Mouse (Mus musculus) embryo, embryonic 11.5 days (tissue): ENCODE results near the gene Lep.

Source experiments
- DNase-seq: peaks from one replicate; pipeline ENCODE4 v3.0.0-alpha.2; 2012; ENCODE audit warnings: low read depth, low spot score

Lep gene

DNA sequence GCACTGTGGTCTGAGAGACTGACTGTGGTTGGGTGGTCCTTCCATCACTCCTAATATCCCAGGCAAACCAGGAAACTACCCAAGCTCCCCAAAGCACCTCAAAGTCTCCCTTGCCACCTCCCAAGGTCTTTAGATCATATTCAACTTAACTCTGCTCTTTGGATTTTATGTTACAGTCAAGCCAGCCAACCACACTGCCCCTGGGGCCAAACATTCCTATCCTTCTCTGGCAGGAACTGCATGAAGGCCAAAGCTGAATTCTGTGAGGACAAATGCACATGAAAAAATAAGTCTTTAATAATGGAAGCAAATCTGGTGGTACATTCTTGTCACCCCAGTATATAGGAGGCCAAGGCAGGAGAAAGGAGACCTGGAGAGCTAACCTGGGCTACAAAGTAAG, 16.0 kb upstream of the Lep start:
- no peak for DNase-seq

DNA sequence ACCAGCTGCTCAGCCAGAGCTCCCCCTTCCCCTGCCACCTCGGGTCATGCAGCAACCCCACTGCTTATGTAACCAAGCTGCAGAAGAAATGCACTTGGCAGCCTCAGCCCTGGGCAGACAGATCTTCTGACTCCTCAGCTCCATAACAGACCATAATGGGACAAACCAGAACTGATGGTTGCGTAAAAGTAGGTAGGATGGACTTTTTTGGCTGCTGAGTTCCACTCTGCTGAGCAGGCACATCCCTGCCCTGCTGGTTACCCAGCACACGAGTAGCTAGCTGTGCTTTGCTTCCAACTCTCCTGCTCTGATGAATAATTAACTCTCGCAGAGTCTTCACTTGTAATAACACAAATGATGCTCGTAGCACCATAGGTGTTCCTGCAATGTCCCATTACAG, 10.1 kb upstream of the Lep start:
- no peak for DNase-seq

DNA sequence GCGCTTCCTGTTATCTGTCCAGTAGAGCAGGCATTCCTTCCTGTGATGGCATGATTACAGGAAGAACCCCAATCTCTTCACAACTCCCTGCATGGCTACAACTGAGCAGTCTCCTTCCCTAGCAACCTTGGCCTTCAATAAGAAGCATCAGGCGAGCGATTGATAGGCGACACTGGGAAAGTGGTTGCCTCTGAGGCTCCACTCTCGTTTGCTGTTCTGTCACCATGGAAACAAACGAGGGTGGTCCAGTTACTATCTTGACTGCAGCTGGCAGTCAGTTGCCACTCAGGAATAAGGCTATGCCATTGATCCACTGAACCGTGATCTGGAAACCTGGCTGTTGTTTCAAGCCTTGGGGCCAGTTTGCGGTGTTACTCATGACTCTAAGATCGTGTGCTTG, 7.8 kb upstream of the Lep start:
- DNase-seq, result no peak

DNA sequence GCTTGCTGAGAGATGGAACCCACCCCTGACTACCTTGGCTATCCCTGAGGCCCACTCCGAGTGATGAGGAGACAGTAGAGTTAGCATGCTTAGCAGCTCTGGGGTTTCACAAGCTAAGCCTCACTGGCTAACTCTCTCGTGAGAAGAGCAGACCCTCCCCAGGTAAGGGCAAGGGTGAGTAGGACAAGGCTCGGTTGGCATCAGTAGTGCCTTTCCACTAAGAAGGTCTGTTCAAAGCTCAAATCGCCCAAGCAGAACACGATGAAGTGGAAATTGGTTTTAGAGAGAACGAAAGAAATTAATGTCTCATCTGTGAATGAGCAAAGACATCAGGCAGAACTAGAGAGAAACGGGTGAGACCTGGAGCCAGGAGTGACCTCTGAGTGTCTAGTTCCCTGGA, 6.8 kb upstream of the Lep start:
- no peak for DNase-seq

DNA sequence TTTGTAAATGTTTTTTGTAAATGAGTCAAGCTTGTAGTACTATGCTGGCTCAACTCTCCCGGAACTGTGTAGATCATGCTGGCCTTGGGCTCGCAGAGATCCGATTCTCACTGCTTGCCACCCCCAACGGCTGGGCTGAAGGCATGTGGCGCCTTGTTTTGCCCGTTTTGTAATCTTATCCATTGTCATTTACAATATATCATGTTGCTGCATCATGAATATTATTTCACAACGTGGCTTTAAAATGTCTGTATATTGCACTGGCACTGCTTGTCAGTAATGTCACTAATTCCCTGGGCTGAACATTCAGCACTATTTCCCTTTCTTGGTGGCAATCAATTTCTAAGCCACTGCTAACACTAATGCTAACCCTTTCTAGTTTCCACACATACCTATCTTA, 3.6 kb upstream of the Lep start:
- DNase-seq, result no peak

DNA sequence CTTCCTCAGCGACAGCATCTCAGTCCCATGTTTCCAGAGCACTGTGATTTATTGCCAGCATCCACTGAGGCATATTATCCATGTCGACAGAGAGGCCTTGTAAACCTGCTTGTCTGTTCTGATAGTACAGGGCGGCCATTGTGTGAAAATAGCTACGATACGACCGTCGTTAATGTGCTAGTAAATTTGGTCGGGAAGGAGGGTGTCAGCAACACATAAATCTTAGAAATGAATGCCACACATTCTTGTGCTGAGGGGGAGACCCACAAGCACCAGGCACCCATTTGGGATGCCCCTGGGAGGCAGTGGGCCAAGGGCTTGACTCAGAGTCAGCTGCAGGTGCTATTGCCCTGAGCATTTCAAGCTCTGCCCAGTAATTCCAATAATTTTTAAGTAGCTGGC, 6.4 kb downstream of the Lep start:
- peak; percentile 42 for DNase-seq

DNA sequence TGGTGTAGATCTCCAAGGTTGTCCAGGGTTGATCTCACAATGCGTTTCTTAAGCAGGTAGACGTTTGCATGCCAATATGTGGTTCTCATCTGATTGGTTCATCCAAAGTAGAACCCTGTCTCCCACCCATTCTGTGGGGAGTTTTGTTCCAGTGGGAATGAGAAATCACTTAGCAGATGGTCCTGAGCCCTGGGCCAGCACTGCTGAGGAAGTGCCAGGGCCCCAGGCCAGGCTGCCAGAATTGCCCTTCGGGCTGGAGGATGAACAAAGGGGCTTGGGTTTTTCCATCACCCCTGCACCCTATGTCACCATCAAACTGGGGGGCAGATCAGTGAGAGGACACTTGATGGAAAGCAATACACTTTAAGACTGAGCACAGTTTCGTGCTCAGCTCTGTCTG, 12.2 kb downstream of the Lep start:
- DNase-seq, result no peak

DNA sequence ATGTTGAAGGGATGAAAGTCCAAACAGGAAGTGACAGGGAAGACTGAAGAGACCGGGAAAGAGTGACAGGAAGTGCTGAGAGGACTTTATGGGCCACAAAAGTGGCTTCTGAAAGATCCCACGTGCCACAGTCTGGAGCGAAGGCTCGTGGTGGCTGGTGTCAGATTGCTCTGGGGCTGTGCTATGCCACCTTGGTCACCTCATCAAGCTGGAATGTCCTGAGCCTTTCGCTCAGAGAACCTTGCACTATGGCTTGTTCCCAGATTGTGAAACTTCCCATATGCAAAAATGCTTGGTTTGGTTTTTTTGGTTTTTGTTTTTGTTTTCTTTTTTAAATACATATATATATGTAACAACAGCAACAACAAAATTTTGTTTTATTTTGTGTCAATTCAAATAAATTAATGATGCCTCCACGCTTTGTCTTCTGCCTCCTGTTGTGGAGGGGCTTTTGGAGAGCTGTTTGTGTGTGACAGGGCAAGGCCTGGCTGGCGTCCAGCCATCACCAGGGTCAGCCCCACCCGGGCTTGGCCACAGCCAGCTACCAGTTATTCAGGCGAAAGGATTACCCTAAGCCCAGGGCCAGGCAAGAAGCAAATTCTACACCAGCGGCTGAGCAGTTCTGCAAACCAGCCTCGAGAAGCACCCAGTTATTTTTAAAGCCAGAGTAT, 13.6 kb downstream of the Lep start:
- DNase-seq, result no peak

DNA sequence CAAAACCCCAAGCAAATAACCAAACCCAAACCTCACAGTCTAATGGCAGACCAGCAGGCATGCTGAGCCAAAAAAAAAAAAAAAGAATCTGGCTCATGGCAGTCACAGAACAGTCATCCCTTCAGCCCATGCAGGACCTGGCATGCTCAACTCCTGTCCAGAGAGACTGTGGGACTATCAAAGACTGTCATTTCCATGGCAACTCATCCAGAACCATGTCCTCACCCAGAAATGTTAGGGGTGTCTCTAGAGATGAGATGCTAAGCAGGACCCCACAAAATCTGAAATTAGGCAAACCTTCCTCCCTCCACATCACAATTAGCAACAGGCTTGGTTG, 14.1 kb downstream of the Lep start:
- DNase-seq, result no peak

DNA sequence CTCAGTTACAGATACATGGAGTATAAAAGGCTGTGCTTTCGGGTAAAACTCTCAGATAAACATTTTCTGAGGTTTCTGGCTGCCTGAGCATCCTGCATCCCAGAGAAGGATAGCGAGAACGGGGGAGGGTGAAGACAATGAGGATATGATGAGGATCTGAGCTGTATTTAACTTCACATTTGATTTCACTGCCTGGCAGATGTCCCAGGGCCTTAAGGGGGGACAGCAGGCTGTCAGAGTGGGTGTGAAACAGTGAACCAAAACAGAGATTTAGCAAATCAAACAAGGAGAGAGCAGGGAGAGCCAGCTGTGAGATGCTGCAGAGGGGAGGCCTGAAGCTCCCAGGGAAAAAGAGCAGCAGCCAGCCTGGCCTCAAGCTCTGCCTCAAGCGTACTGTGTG, 19.3 kb downstream of the Lep start:
- no peak for DNase-seq

DNA sequence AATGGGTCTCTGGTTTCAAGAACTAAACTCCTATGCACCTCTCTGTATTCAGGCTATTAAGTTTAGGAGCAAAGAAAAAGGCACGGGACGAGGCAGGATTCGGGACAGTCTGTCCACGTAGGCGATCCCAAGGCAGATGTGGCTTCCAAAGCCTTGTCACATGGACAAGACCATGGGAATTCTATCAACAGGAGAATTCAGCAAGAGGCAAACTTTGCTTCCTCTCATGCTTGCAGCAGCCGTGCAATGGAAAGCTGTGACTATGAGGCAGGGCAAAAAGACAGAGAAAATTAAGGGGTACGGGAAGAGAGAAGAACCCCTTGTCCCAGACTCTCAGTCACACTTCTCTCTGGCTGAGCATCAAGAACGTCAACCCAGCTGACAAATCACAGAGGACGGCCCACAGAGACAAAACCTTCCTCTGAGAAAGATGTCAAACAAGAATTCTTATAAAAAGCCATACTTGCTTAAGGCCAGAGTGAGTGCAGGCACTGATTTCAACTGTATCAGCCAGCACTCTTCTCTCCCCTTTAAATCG, 21.9 kb downstream of the Lep start:
- DNase-seq, result no peak

DNA sequence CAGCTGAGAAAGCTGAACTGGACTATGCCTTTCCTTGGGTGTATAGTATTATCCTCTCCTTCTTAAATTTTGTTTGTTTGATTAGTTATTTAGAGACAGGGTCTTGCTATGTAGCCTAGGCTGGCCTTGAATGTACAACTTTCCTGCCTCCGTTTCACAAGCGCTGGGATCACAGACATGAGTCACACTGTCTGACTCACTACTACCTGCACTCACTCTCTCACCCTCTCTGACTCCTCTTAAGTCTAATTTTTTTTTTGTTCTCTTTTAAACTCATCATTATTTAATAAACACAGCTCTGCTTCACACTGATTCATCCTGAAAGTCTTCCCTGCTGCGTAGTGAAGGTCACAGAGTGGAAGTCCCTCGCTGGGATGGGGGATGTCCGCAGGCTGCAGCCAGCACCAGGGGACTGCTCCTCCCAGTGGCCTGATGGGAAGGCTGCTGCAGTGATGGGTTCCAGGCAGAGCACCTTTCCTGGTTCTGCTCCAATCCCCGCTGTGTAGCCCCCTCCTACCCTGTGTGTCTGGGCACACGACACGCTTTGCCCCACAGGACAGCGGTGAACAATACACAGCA, 22.8 kb downstream of the Lep start:
- no peak for DNase-seq

DNA sequence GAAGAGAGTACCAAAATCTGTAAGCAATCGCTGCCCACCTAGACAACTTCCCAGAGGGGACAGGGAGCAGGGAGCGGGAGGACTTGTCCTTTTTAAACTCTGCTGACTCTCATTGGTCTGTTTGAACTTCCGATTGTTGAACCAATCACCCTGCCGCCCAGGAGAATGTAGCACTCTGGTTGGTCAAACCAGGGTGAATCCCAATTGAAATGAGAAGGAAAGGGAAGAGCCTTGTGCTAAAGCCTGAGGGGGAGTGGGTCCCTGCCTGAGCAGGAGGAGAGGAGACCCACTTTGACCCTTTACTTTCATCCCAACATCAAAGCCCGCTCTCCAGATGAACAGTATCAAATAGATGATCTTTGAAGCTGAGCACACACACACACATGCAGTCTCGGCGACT, 24.4 kb downstream of the Lep start:
- DNase-seq, result no peak

DNA sequence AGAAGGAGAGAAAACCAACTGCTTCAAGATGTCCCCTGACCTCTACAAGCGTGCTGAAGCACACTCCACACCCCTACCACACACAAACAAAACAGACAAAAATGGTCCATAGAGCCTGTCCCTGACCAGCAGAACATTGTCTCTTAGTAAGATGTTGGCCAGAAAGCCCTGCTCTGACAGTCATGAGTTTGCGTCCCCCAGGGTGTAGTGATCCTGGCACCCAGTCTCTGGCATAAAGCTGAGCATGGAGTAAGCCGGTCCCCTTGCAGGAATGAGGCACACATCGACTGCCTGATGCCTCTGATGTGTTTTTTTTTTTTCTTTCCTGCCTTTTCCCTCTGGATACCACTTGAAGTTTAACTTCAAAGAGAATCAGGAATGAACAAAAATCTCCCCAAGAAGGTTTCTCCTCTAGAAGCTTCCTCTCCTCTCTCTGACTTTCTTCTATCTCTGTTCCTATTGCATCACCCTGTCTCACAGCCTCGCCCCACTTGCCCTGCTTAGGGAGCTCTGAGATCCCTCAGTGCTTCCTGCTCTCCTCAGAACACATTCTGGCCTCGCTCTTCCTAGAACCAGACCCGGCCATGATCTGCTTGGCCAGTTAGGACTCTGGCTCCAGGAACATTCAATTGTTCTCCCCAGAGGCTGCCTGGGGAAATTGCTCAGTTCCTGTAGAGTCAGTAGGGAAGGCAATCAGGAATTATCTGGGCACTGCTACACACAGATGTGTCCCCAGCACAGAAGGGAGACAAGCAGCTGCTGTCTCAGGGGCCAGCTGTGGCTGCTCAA, 28.1 kb downstream of the Lep start:
- DNase-seq, result no peak

DNA sequence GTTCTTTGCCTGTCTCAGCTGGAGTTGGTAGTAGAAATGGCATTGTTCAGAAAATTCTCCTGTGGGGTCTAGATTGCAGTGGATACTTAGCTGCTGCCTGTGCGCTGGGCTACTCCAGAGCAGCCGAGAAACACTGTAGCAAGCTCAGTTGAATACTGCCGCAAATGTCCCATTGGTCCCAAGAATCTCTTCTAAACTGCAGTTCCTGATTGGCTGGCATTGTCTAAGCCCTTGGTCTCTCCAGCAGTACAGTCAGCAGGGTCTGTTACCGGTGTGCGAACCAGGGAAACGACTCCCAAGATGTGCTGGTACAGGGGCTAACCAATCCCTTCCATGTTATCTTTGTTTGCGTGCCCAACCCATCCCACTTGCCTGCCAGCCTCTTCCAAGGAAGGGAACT, 32.2 kb downstream of the Lep start:
- DNase-seq, result no peak

DNA sequence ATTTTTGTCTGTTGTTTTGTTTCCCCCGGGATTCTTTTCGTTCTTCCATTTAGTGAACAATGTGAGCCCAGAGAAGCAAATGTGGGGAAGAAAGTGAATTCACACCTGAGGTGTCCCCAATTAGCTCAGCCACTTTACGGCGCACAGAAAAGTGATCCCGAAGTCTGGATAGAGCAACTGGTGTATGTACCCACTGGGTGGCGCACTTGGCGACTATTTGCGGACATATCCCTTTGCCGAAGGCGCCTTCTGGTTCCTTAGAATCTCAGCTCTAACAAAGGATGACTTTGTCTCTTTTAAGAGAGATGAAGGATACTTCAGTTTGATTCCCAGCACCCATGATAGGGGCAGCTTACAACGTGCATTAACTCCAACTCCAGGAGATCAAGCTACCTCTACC, 32.9 kb downstream of the Lep start:
- no peak for DNase-seq

DNA sequence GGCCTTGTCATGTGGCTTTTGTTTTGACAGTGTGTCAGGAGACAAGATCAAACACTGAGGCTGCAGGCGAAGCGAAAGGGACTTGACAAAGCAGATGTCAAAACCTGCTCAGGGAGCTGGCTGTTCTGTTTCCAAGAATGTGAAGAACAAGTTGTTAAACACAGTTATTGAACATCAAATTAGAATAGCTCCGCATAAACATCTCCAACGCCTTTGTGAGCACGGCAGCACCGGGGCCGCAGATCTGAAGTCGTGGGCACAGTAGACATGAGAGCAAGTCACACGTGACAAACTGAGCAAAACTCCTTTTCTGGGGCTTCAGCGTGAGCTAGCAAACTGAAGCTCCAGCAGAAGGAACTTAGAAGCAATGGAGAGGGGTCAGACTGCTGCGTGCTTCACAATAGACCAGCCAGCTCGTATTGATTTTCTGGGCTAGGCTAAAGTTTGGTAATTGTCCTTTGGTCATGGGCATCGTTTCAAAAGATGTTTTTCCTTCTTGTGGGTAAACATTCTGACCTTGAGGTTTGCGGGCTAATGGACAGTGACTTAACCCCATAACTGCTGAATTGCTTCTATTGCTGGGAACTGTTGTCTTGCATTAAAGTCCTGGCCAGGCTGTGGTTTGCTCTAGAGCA, 39.6 kb downstream of the Lep start:
- no peak for DNase-seq

DNA sequence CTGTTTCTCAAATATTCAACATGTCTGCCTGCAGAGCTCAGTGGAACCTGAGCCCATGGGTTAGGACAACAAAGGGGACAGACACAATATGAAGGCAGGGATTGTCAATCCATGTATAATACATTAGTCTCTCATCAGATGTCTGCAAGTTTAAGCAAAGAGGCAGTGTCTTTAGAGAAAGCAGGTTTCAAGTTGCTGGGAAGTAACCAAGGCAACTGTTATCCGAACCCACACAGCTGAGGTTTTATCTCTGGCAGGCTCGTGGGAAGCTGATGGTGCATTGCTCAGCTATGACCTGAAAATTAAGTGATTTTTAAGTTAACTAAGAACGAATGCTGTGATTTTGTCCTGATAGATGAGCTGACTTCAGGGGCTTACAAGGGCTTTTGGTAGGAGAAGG, 40.4 kb downstream of the Lep start:
- DNase-seq, result no peak

DNA sequence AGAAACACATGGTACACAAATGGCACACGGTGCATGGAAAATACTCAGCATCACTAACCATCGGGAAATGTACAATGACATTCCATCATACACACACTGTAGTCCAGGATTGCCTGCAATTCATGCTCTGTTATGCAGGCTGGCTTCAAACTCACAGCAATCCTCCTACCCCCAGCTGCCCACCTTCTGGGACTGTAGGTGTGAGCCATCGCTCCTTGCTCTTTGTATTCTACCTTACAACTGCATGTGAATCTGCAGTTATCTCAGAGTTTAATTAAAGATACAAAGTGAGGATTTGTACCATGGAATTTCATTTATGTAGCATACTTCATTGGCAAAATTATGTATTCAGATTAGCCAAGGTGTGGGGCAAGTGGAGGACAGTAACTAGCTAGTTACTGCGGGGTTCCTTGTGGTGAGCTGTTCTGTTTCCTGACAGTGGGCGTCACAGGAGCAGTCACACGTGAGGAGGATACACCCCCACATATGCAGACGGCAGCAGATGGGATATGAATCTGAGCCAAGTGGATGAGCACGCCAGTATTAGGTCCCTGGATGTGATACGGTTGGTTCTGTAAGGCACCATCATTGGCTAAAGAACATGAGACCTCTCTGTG, 41.3 kb downstream of the Lep start:
- no peak for DNase-seq

DNA sequence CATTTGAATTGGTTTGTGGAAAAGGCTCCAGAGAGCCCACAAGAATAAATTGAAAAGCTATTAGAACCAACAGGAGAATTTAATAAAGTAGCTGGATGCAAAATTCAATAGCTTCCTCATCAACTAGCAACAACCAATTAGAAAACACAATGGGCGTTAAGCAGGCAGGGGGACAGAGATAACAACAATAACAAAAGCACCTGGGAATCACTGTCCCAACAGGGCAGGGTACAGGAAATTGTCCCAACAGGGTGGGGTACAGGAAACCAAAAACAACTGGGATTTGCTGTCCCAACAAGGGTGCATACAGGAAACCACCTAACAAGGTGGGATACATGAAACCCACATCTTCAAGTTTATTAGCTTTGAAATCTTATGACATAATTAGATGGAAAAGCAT, 48.4 kb downstream of the Lep start:
- no peak for DNase-seq

DNA sequence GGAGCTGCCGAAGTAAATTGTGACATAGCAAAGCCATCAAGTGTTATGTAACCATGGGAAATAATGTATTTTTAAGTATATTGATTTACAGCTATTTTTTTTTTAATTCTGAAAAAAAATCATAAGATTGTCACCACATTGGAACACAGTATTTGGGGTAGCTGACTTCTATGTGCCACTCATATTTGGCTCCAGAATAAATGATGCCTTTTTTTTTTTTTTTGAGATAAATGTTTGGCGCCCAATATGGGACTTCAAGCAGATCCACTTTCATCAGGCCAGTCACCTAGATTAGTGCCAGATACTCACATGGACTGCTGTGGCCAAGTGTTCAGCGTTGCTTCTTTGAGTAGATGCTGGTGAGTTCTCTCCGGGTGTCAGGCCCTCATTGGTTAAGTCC, 51.5 kb downstream of the Lep start:
- DNase-seq, result no peak

DNA sequence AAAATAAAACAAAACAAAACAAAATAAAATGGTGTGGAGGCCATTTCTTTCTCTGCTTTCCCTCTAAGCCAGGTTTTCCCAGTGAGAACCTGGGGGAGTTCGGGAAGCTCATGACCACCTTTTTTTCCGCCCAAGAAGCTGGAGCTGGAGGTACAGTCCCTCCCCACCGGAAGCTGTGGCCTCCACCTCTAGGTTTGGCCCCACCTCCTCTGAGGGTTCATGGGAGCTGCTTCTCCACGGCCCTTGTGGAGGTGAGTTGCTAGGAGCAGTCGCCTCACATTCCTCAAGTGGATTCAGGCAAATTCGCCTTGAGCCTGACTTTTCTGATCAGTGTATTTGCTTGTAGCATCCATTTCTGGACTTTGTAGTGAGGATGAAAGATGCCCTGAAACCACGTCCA, 55.7 kb downstream of the Lep start:
- no peak for DNase-seq
